Mouse (Mus musculus) midbrain, postnatal 0 days (tissue): ENCODE measurements around the gene Crebbp. TPM values are rescaled to one million over a fixed set of nuclear protein-coding genes. Genes with fewer than 3 reads are reported as not detected.

Source experiments
- ATAC-seq: fragments of 200-750 bp; cut with Nextera tagmentation; 2 replicates; pipeline ENCODE4 v1.8.0; 2017; ENCODE audit warnings: moderate number of reproducible peaks, mild to moderate bottlenecking, moderate TSS enrichment, moderate library complexity; ENCODE audit not compliant: low FRiP score
- DNase-seq: peaks from one replicate; pipeline ENCODE4 v3.0.0-alpha.2; 2015; ENCODE audit warnings: low spot score
- H3K27ac ChIP-seq: fragments of 300-500 bp; sonication (generic); 2 replicates; pipeline ENCODE4 v1.5.1; 2014; ENCODE audit warnings: low read depth, mild to moderate bottlenecking, low read length, mixed read lengths
- H3K27me3 ChIP-seq: fragments of 300-500 bp; sonication (generic); 2 replicates; pipeline ENCODE4 v1.6.1; 2014; ENCODE audit warnings: low read length, control low read depth, mixed read lengths; ENCODE audit not compliant: insufficient read depth
- H3K36me3 ChIP-seq: fragments of 300-500 bp; sonication (generic); 2 replicates; pipeline ENCODE4 v1.6.1; 2014; ENCODE audit warnings: low read length, control low read depth, mixed read lengths; ENCODE audit not compliant: insufficient read depth
- H3K4me1 ChIP-seq: fragments of 300-500 bp; sonication (generic); 2 replicates; pipeline ENCODE4 v1.6.1; 2014; ENCODE audit warnings: mild to moderate bottlenecking, control low read depth, antibody characterized with exemption, low read length, mixed read lengths; ENCODE audit not compliant: insufficient read depth
- H3K4me2 ChIP-seq: fragments of 300-500 bp; sonication (generic); 2 replicates; pipeline ENCODE4 v1.6.1; 2014; ENCODE audit warnings: low read depth, mild to moderate bottlenecking, low read length, mixed read lengths; ENCODE audit not compliant: poor library complexity, severe bottlenecking
- H3K4me3 ChIP-seq: fragments of 300-500 bp; sonication (generic); 2 replicates; pipeline ENCODE4 v1.5.1; 2014; ENCODE audit warnings: low read depth, mild to moderate bottlenecking, low read length, moderate library complexity
- H3K9ac ChIP-seq: fragments of 300-500 bp; sonication (generic); replicated peaks from 2 replicates; pipeline ENCODE4 v1.6.1; 2014; ENCODE audit warnings: mild to moderate bottlenecking, low read length, moderate library complexity, mixed read lengths; ENCODE audit not compliant: poor library complexity, severe bottlenecking
- H3K9me3 ChIP-seq: fragments of 300-500 bp; sonication (generic); 2 replicates; pipeline ENCODE4 v1.6.1; 2016; ENCODE audit warnings: low read length, control low read depth
- CTCF ChIP-seq: IDR thresholded peaks from 2 replicates; pipeline ENCODE4 v1.5.1; 2016; ENCODE audit warnings: antibody characterized with exemption, mild to moderate bottlenecking
- WGBS: fragments of 180-500 bp; shearing (Covaris S2); extraction: QIAGEN DNeasy Blood & Tissue Kit; methylation state at CpG from one replicate; pipeline ENCODE4 v1.1.7; 2014; 5-methylcytosine and 5-hydroxymethylcytosine counted together
- polyA plus RNA-seq: library from polyadenylated mRNA; unstranded; fragments of >200 nt; fragmentation: Nextera tagmentation; extraction: Ambion mirVana; gene quantifications from 2 replicates; pipeline ENCODE4 v1.2.1, GENCODE M21; 2015
- total RNA-seq: library from RNA; depleted of rRNA; stranded (reverse); fragments of >200 nt; gene quantifications from 2 replicates; pipeline ENCODE4 v1.2.3, GENCODE M21; 2014

The Crebbp gene
- total and polyA plus RNA-seq, 2 experiments from 2014 or later = 29.3 to 61.0 TPM

DNA sequence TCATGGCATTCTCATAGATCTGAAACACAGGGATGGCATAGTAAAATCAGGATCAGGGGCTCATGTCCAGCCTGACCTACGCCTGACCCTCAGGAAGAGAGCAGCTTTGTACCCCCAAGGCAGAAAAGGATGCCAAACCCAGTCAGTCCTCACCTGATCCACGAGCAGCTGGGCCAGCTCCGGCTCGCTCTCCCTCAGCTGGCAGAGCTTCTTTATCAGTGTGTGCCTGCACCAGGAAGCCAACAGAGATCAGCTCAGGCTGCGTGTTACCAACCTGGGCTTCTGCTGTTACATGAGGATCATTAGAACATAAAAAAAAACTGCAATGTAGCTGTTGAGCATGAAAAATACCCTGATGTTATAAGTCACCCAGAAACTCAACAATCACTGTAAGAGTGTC, 173.6 kb downstream of the Crebbp start:
- no peaks in the 10 kb centered on the region for H3K4me1 ChIP-seq
- peaks cover 45% of the 10 kb centered on the region for H3K36me3 ChIP-seq
- no peak overlapping the region for H3K9ac ChIP-seq
- no peak overlapping the region for H3K4me2 ChIP-seq
- H3K27ac ChIP-seq = no peak overlapping the region
- no peak overlapping the region for H3K4me3 ChIP-seq
- no peak for ATAC-seq
- DNase-seq = no peak
- 90% methylated on average over 5 of the region's 5 CpGs for WGBS
- H3K27me3 ChIP-seq = no peaks in the 10 kb centered on the region
- no peaks in the 10 kb centered on the region for H3K9me3 ChIP-seq
- TF ChIP-seq CTCF = no peak

DNA sequence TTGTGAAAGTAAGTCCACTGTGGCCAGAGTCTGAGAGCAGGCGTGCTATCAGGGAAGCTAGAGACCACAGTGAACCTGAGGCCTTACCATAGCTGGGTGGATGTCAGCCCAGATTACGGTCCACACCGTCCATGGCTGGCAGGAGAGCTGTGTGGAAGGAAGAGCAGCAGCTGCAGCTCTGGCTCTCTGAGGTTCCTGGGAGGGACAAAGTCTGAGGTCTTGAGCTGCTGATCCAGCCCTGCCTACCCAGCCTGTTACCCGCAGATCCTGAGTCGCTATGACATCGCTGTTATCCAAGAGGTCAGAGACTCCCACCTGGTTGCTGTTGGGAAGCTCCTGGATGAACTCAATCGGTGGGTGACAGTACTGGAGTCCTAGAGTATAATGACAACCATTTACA, 176.1 kb downstream of the Crebbp start:
- Histone ChIP-seq H3K4me3 (no peak overlapping the region), H3K4me2 (no peak overlapping the region), H3K4me1 (no peaks in the 10 kb centered on the region), H3K36me3 (peaks cover 29% of the 10 kb centered on the region), H3K9me3 (no peaks in the 10 kb centered on the region), H3K27me3 (no peaks in the 10 kb centered on the region), H3K9ac (no peak overlapping the region), H3K27ac (no peak overlapping the region)
- TF ChIP-seq CTCF = no peak
- WGBS = 94% methylated on average over 7 of the region's 7 CpGs
- ATAC-seq (no peak), DNase-seq (no peak)

DNA sequence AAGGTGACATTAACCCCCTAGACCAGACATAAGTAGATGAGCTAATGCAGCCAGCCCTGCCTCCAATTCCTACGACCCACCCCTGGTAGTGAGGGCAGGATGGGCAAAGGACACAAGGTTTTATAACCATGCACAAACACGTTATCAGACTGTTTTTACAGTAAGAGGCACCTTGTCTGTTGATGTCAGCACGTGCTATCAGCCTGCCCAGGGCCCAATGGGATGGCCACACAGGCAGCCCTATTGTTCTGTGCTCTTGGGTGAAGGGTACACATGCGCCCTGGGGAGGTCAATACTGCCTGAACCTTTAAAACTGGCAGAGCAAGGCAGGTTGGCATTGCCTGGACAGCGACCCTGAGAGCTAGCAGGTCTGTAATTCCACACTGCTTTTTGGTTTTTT, 177.0 kb downstream of the Crebbp start, which contains the start of gene Dnase1:
Gene Dnase1, plus strand, starts transcription at position 136 of the 400 bp plus-strand sequence.
- 95% methylated on average over 5 of the region's 5 CpGs for WGBS
- no peaks in the 10 kb centered on the region for H3K9me3 ChIP-seq
- DNase-seq (no peak), ATAC-seq (no peak)
- no peak within 1 kb of the TSS for H3K4me2 ChIP-seq
- H3K9ac ChIP-seq = no peak within 1 kb of the TSS
- H3K36me3 ChIP-seq = peaks cover 29% of the 10 kb centered on the region
- no peak within 1 kb of the TSS for H3K4me3 ChIP-seq
- no peaks in the 10 kb centered on the region for H3K27me3 ChIP-seq
- H3K27ac ChIP-seq = no peak within 1 kb of the TSS
- no peaks in the 10 kb centered on the region for H3K4me1 ChIP-seq
- TF ChIP-seq CTCF = no peak

DNA sequence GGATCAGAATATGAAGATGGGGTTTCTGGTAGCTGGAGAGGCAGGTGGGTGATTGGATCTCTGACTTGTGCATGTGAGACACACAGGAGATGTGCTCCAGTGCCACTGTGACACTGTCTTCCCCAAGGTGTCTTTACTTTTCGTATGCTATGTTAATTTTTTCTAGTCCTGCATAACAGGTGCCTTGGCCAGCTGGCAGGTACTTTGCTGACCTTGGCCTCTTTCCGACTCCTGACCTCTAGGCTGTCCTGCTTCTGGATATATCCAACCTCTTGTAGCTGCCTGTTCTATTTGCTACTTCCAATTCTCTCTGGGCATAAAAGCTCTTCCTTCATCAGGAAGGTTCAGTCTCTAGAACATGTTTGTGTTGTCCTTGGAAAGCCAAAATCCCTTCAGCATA, 178.2 kb downstream of the Crebbp start:
- WGBS = 80% methylated on average over 2 of the region's 2 CpGs
- Histone ChIP-seq H3K36me3 (peaks cover 29% of the 10 kb centered on the region), H3K4me2 (no peak overlapping the region), H3K9me3 (no peaks in the 10 kb centered on the region), H3K9ac (no peak overlapping the region), H3K27me3 (no peaks in the 10 kb centered on the region), H3K27ac (no peak overlapping the region), H3K4me3 (no peak overlapping the region), H3K4me1 (no peaks in the 10 kb centered on the region)
- DNase-seq (no peak), ATAC-seq (no peak)
- TF ChIP-seq CTCF = no peak

DNA sequence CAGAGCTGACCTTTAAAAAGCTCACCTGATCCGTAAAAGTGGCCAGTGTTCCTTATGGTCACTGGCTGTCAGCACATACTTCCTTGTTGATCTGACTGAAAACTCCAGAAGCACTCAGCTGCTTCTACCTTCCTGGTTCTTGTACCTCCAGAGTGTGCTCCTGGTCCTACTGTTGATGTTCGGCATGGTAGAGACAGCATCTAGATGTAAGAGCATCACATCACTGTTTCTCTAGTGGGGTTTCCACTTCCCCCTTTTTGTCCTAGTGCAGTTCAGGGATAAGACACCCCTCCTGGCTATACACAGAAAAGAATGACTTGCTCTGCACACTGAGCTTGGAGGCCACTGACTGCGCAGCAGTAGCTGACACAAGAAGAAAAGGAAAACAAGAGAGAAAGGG, 179.3 kb downstream of the Crebbp start:
- ATAC-seq (no peak), DNase-seq (no peak)
- 61% methylated on average over 3 of the region's 3 CpGs for WGBS
- H3K27me3 ChIP-seq = no peaks in the 10 kb centered on the region
- no peaks in the 10 kb centered on the region for H3K4me1 ChIP-seq
- no peak overlapping the region for H3K4me2 ChIP-seq
- no peak overlapping the region for H3K4me3 ChIP-seq
- no peaks in the 10 kb centered on the region for H3K9me3 ChIP-seq
- H3K9ac ChIP-seq = no peak overlapping the region
- no peak overlapping the region for H3K27ac ChIP-seq
- no peak for TF ChIP-seq CTCF
- H3K36me3 ChIP-seq = peaks cover 22% of the 10 kb centered on the region

DNA sequence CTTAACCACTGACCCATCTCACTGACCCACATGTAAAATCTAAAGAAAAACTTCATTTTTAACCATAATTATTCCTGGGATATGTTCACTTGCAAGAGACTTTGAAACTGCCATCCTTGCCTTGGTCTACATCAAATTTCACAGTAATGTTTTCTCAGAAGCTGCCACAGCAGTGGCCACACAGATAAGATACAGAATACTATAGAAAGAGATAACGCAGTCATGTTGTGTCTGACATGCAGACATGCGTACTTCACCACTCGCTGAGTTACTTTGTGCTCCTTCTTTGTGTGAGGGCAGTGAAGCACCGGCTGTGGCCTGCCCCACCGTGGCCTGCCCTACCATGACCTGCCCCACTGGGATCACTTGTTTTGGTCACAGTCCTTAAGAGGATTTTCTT, 179.8 kb downstream of the Crebbp start:
- no peaks in the 10 kb centered on the region for H3K9me3 ChIP-seq
- 23% methylated on average over 5 of the region's 5 CpGs for WGBS
- H3K27me3 ChIP-seq = no peaks in the 10 kb centered on the region
- no peak overlapping the region for H3K9ac ChIP-seq
- no peak for DNase-seq
- no peak overlapping the region for H3K4me2 ChIP-seq
- H3K36me3 ChIP-seq = peaks cover 17% of the 10 kb centered on the region
- no peaks in the 10 kb centered on the region for H3K4me1 ChIP-seq
- no peak for TF ChIP-seq CTCF
- no peak overlapping the region for H3K4me3 ChIP-seq
- no peak for ATAC-seq
- no peak overlapping the region for H3K27ac ChIP-seq

DNA sequence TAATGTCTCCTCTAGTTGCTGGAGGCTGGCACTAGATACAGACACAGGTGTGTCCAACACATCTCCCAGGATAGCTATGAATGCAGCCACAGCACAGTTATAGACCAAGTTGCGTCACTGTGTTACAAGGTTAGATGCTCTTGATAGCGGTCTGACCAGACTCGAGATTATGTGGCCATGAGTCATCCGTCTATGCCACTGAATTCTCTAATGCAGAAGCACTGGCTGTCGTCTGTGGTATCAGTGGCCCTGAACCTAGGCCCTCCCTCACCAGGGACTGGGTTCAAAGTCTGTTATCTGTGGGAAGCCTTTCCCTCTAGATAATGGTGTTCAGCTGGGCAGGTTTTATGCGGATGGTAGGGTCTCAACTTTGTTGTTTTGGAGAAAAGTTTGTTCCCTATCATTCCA, 181.5 kb downstream of the Crebbp start:
- TF ChIP-seq CTCF = no peak
- DNase-seq (no peak), ATAC-seq (no peak)
- no peaks in the 10 kb centered on the region for H3K9me3 ChIP-seq
- H3K4me1 ChIP-seq = no peaks in the 10 kb centered on the region
- H3K27me3 ChIP-seq = no peaks in the 10 kb centered on the region
- 93% methylated on average over 6 of the region's 6 CpGs for WGBS
- H3K27ac ChIP-seq = no peak overlapping the region
- no peak overlapping the region for H3K9ac ChIP-seq
- H3K4me2 ChIP-seq = no peak overlapping the region
- peaks cover 3% of the 10 kb centered on the region for H3K36me3 ChIP-seq
- no peak overlapping the region for H3K4me3 ChIP-seq
